Mouse (Mus musculus) v-Abl transformed pro-B cells (cell line): Measurements from ENCODE around the gene Me1.

Experiments
- in situ Hi-C, 2 experiments: fragments of 400-800 bp; cut with MboI; formaldehyde crosslinking; loops; one replicate each; pipeline ENCODE4 v1.15.1; 2025; ENCODE audit not compliant: unreplicated experiment in 2 of 2

Gene Me1

DNA sequence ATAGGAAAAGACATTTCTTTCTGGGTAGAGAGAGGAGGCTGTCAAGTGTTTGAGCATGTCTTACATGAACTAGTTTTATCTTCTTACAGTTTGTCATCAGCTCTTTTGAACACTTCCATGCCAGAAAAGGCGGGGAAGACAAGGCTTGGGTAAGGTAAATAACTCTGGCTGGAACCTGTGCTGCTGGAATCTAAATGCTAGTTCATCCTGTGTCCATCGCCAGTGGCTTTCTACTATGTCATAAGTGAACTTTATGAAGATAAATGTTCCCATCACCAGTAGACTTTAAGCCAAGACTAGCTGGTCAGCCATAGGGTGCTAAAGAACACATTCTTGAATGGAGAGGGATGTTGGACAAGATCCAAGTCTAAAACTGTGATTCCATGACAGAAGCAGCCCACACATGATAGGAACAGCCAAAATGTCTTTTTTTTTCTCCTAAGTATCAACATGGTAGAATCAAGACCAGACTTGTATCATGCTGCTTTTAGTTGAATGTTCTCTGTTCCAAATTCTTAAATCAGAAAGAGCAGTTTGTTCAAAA, 14.4 kb upstream of the Me1 start:
- in situ Hi-C loops, result no loop called here

DNA sequence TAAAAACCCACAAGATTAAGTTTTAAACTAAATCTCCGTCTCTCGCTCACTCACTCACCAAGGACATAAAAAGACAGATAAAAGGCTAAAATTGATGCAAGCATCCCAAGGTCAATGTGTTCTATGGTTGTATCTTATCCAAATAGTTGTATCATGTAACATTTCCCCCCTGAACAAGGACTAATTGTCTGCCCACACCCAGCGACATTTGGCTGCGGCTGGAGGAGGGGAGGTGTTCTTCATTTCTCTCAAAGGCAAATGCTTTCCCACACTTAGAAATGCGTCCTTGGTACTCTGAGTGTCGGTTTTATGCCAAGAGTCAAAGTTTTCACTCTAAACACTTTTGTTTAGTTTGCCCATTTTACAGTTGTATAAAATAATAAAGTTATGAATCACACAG, 13.2 kb upstream of the Me1 start:
- in situ Hi-C loops, result no loop called here

DNA sequence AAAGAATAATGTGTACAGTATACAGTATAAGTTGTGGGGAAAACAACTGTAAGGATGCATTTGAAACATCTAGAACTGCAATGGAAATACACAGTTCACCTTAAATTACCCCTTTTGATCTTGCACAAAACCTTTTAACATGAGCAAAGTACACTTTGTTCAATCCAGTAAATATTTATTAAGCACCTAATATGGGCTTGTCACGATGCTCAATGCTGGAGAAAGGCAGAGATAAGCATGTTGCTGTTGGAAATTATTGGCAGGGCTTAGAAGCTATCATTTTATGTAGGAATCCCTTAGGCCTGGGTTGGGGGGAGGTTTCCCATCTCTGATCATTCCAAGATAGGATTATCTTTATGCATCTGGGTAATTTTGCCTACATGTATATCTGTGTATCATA, 11.7 kb upstream of the Me1 start:
- in situ Hi-C loops, result no loop called here

DNA sequence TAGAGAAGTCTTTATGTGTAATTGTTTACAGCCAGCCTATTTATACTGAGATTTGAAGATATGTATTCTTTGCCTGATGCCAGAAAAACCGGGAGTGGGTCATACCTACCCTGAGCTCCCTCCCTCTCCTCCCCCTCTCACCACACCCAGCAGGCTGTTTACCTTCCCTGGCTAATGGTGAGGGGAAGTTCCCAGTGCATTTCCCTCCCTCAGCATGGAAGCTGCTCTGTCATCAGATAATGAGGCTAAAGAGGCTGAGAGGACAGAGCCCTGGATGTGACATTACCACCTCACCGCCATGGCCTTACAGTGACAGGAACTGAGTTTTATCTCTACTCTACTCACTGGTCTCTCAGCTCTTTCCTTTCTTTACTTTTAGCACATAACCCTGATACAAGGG, 6.1 kb upstream of the Me1 start:
- in situ Hi-C loops, result no loop called here

DNA sequence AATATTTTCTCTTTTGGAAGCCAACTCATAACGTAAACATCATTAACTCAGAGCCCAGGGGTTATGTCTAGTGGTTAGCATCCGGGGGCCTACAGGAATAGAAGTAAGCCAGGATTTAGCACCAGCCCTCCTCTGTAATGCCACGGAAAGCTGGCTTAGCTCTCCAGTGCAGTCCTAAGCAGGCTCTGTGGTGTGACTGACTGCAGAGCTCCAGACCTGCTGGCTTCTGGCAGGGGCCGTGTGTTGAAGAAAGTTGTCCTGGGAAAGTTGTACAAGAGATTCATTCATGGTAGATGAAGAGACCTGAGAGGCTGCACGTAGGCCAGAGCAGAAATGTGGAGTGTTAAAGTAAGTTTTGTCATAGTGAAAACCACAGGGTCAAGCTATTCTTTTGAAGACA, 5.5 kb upstream of the Me1 start:
- in situ Hi-C loops, result no loop called here

DNA sequence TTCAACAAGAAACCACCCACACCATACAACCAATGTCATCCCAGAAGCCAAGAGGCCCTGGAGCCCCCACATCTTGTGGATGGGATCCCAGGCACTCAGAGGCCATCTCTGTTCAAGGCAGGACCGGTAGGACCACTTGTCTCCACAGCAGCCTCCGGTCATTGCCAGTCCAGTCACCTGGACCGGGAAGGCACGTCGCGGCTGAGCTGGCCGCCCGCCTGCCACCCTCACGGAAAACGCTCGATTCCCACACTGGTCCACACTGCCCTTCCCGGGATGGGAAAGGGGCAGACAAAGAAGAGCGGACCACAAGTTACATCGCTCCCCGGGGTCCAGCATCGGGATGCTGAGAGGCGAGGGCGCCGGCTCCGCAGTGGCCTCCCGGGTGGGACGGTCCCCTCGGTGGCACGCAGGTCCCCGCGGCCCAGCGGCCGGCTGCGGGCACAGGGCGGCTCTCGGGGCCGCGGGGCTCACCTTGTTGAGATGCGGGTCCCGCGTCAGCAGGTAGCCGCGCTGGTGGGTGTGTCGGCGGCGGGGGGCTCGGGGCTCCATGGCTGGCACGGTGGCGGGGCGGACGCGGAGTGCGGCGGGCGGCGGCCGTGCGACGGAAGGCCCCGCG, 445 bp downstream of the Me1 start:
- in situ Hi-C loops, result no loop called here

DNA sequence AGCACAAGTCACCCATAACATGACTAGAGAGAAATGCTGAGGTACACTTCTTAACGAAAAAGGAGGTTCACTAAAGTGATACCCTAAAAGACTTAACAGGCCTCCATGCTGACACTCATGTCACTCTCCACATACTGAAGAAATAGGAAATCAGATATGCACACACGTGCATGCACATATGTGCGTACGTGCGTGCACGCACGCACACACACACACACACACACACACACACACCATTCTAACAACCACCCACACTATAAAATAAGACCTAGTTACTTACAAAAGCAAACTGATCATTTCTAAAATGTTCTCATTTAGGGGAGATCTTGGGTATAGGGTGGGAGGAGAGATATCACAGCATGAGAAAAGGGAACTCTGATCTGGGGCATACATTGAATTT, 1.1 kb downstream of the Me1 start:
- in situ Hi-C loops, result no loop called here

DNA sequence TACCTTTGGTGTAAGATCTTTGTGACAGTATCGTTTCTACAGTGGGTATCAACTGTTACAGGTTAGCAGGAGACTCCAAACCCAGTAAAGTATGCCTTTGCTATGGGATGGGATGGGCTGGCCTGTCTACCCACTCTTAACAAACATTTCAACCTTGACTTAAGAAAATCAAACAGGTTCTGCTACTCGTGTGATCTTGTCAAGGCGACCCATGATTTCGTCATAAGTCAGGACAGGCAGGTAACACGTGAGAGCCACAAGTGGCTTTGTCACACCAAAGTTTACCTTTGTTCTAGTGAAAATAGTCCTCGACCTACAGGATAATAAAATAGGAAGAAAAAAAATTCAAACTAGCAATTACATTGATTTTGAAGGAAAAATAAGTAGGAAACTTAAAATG, 1.8 kb downstream of the Me1 start:
- in situ Hi-C loops, result no loop called here

DNA sequence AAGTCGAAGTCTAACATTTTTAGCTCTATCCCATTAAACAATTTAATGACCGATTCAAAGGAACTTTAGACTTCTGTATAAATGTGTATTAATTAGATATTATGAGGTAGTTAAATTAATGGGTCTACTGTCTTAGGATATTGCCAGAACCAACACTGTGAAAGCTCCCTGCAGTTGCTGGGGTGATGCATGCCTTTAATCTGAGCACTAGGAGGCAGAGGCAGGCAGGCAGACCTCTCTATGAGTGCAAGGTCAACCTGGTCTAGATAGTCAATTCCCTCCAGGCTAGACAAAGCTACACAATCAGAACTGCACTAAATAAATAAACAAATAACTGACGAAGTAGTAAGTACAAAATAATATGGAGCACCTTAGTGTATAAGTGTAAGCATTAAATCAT, 3.1 kb downstream of the Me1 start:
- in situ Hi-C loops, result no loop called here

DNA sequence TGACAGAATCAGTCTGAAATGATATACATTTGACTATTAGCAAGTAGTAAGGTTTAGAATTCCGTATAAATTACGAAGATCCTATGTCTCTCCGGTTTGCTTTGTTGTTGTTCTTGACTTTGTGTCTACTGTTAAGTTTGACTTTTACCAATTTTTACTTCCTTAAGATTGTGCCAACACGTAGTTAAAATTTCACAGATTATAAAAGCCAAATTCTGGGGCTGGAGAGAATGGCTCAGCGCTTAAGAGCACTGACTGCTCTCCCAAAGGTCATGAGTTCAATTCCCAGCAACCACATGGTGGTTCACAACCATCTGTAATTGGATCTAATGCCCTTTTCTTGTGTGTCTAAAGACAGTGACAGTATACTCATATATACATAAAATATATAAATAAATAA, 3.5 kb downstream of the Me1 start:
- in situ Hi-C loops, result no loop called here

DNA sequence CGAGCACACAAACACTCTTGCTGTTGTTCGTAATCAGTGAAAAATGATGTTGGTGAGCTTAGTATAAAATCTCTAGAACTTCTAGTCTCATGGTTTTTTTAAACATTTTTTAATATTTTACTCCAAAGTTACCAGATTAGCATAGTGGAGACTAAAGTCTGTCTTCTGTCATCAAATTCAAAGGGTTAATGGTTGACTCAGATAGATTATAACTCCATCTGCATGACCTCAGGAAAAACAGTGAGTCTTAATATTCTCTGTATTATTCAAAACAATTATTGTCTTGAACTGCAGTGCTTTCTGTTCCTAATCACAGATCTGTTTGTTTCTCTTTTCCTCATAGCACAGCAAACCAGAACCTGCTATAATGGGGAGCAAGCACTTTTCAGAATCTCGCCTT, 4.7 kb downstream of the Me1 start:
- in situ Hi-C loops, result no loop called here

DNA sequence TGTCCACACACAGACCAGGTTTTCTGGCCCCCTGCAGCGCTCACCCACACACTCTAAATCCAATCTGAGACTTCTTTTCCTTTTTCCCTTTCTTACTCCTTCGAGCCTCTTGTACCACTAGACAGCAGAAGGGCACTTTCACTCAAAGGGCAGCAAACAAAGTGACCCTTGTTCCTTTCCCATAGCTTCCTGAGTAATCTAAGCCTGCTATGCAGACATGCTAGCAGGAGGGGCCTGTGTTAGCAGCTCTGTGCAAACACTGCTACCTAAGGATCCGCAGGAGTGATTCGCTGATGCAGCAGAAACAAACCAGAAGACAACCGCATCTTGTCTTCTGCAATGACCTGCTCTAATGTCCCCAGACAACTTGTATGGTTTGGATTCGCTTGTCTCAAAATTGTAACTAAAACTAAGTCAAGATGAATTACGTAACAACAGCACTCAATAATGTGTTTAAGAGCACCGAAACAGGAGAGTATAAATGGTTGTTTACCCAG, 12.0 kb downstream of the Me1 start:
- in situ Hi-C loops, result no loop called here

DNA sequence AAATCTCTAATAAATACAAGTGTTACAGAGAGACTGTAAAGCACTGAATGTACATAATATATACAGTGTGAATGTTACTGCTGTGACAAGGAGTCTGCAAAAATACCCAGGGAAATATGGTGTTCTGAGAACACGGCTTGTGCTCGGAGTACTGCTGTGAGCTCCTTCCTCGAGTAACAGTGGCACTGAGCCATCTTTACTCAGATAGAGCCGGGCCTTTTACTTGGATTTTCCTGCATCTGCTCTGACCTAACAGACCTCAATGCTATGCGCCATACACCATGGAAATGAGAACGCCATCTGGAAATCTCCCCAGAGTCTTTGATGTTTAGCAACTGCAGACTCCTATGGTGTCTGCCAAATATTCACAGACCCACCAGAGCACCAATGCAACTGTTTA, 12.9 kb downstream of the Me1 start:
- in situ Hi-C loops, result no loop called here

DNA sequence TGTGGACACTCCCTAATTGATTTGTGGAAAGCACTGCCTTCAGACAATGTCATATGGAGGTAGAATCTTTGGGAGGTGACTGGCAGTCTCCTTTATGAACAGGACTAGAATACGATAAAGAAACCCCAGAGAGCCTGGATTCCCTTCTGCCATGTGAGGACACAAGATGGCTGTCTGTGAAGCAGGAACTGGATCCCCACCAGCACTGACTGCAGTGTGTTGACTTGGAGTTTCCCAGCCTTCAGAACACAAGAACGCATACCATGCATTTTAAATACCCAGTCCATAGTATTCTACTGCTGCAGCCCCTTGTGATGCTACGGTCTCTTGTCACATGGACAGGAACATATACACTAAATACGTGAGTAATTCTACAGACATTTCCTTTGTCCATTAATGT, 13.5 kb downstream of the Me1 start:
- in situ Hi-C loops, result no loop called here

DNA sequence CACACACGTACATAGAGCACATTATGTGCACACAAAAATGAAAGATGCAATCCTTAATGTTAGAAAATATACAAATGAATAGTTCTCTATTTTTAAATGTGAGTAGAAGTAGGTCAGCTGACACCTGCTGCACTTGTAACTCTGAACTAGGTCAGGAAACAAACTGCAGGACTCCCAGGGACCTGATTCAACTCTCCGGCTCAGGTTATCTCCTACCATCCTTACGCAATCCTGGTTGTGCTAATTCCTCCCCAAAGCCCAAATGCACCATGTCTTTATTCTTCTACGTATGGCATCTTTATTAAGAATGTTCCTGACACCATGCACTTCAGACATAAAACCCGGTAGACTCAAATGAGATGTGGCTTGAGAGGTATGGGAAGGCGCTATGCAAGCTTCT, 15.3 kb downstream of the Me1 start:
- in situ Hi-C loops, result no loop called here

DNA sequence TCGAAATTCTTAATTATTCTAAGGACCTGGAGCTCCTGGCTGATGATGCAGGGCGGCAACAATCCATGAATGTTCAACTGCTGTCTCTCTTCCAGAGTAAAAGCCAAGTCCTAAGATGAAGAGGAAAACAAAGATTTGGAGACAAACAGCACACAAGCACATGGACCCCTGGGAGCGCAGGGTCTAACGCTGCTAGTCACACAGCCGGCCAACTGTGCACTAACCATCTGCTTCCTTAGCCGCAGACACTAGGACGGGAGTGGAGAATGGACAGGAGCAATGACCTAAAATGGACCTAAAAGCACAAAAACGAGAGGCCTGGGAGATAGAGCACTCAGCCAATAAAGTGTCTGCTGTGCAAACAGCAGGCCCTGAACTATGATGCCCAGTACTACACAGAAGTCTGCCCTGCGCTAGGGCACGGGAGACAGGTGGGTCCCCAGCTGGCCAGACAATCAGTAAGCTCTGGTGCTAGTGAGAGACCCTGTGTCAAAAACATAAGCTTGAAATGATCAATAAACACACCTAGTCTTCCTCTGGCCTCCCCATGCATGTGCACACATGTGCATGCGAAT, 15.8 kb downstream of the Me1 start:
- in situ Hi-C loops, result no loop called here

DNA sequence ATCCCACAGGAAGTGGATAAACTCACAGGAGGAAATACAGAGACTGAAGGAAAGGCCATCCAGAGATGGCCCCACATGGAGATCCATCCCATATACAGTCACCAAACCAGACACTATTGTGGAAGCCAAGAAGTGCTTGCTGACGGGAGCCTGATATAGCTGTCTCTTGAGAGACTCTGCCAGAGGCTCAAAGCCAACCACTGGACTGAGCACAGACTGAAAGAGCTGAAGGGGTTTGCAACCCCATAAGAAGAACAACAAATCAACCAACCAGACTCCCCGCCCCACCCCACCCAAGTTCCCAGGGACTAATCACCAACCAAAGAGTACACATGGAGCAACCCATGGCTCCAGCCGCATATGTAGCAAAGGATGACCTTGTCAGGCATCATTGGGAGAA, 19.5 kb downstream of the Me1 start:
- in situ Hi-C loops, result no loop called here

DNA sequence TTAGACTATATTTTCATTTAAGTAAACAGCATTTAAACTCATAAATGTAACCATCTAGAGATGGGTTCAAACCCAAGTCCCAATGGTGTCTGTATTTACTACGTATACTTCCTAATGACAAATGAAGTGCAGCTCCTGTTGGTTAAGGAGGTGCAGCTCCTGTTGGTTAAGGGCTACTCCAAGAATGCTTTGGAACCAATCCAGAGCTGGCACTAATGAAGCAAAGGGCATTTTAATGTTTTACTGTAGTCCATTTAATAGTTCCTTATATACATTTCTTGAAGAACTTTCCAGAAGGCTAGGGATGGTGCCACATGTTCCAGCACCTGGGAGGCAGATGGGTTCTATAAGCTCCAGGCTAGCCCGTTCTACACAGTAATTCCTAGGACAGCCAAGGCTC, 20.3 kb downstream of the Me1 start:
- in situ Hi-C loops, result no loop called here

DNA sequence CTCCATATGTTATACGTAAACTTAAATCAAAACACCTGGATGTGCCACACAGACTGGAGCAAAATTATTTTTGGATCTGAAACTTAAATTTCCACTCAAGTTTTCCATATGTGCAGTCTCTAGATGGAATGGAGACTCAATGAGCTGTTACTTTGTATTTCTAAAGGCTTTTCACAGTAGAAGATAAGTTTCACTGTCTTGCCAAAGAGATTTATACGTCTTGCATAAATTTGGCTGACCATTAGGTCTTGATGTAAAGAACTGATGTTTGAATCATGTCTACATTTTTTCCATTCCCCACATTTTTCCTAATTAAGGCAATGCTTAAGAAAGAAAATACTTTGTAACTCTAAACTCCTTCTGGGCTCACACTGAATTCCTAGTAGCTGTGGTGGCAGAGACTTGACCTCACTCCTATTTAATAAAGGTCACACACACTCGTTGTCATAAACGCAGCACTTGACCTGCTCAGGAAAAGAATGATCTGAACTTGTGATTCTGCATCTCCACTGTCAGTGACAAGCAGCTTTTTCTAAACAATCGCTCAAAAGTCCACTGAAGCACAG, 22.8 kb downstream of the Me1 start:
- in situ Hi-C loops, result no loop called here

DNA sequence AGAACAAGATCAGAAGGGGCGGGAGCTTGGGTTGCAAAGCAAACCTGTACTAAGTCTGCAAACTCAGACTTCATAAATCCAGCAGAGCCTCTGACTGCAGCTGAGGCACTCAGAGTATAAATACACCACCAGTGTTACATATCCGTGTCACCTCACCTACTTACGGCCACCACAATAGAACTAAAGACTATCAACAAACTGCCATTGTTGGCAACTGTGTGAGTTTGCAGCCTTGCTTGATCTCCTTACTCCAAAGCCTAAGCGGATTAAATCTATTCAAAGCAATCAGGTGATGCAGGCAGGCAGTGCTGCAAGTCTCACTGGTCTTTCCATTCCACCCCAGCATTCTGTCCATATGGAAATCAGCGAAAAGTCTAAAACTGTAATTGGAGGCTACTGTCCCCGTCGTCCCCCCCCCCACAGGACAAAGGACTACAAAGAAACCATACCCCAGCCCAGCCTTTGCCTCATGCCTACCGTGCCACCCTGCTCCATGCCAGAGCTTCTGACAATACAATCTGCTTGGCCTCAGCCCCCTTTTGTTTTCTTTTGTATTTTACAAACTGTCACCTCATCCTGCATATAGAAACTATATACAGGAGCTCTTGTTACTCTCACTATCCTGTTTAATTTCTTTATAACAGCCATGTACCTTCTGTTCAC, 27.0 kb downstream of the Me1 start:
- in situ Hi-C loops, result no loop called here

DNA sequence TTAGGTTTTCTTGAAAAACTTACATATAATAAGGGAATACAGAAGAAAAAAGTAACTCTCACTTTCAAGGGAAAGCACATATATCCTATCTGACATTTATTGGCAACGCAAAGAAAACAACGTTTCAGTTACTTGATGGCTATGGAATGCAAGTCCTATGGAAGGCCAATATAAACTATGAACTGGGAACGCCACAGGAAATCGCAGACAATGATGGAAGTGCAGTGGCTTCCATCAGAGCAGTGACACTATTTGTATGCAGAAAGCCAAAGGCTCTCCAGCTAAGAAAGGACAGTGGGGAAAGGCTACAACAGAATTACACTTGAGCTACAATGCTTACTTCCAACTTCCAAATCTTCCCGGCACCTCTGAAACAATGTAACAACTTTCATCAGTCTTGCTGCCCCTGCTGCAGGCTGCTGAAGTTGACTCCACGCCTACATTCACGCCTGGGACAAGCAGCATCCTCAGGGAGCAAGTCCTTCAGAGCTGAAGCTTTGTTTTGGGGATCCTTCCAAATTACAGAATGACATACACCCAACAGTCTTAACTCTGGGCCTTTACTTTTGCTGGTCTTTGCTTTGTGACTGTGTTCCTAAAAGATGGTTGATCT, 28.5 kb downstream of the Me1 start:
- in situ Hi-C loops, result no loop called here
